Mouse (Mus musculus): Measurements from ENCODE around the gene Tsacc. TPM values are rescaled to one million over a fixed set of nuclear protein-coding genes. Genes with fewer than 3 reads are reported as not detected.

Gene Tsacc
- polyA plus RNA-seq, 1 experiment from 2014 or later, result 16.3 TPM

GRCm38 (mm10) chr3:88235616-88236015 lies 61.2 kb downstream of the Tsacc start:
- Histone ChIP-seq H3K36me3 (no peaks in the 10 kb centered on the region), H3K4me2 (replicated peaks) (no peak overlapping the region), H3K9ac (no peak overlapping the region), H3K4me3 (replicated peaks) (no peak overlapping the region), H3K9me3 (replicated peaks) (no peaks in the 10 kb centered on the region), H3K27ac (replicated peaks) (no peak overlapping the region), H3K27me3 (peaks cover 76% of the 10 kb centered on the region), H3K4me1 (no peaks in the 10 kb centered on the region)
- ATAC-seq (ENCODE audit: insufficient number of reproducible peaks, low FRiP score, low TSS enrichment, low read depth), result no peak
- WGBS, result 35% methylated on average over 2 of the region's 2 CpGs

GRCm38 (mm10) chr3:88235216-88235615 lies 61.6 kb downstream of the Tsacc start:
- no peaks in the 10 kb centered on the region for H3K36me3 ChIP-seq
- H3K4me2 ChIP-seq (replicated peaks), result no peak overlapping the region
- no peak for ATAC-seq (ENCODE audit: insufficient number of reproducible peaks, low FRiP score, low TSS enrichment, low read depth)
- no peak overlapping the region for H3K9ac ChIP-seq
- no peak overlapping the region for H3K4me3 ChIP-seq (replicated peaks)
- no peaks in the 10 kb centered on the region for H3K9me3 ChIP-seq (replicated peaks)
- H3K4me1 ChIP-seq, result no peaks in the 10 kb centered on the region
- H3K27me3 ChIP-seq, result peaks cover 76% of the 10 kb centered on the region
- H3K27ac ChIP-seq (replicated peaks), result no peak overlapping the region
- WGBS, result 5% methylated on average over 3 of the region's 3 CpGs

- no peak overlapping the region for H3K9ac ChIP-seq
- H3K36me3 ChIP-seq, result no peaks in the 10 kb centered on the region
- no peak overlapping the region for H3K4me3 ChIP-seq (replicated peaks)
- H3K4me1 ChIP-seq, result no peaks in the 10 kb centered on the region
- 43% methylated on average over 8 of the region's 8 CpGs for WGBS
- H3K4me2 ChIP-seq (replicated peaks), result no peak overlapping the region
- no peaks in the 10 kb centered on the region for H3K9me3 ChIP-seq (replicated peaks)
- peaks cover 76% of the 10 kb centered on the region for H3K27me3 ChIP-seq
- H3K27ac ChIP-seq (replicated peaks), result no peak overlapping the region
- ATAC-seq (ENCODE audit: insufficient number of reproducible peaks, low FRiP score, low TSS enrichment, low read depth), result no peak
Observed at GRCm38 (mm10) chr3:88234041-88234440, 62.8 kb downstream of the Tsacc start.

GRCm38 (mm10) chr3:88232851-88233649 lies 63.7 kb downstream of the Tsacc start:
- H3K4me1 ChIP-seq, result no peaks in the 10 kb centered on the region

More at GRCm38 (mm10) chr3:88232851-88233649, 63.7 kb downstream of the Tsacc start:
- Histone ChIP-seq H3K4me3 (replicated peaks) (no peak overlapping the region), H3K9me3 (replicated peaks) (no peaks in the 10 kb centered on the region), H3K27me3 (peaks cover 70% of the 10 kb centered on the region), H3K4me2 (replicated peaks) (no peak overlapping the region), H3K9ac (no peak overlapping the region), H3K27ac (replicated peaks) (no peak overlapping the region), H3K36me3 (no peaks in the 10 kb centered on the region)
- ATAC-seq (ENCODE audit: insufficient number of reproducible peaks, low FRiP score, low TSS enrichment, low read depth), result no peak
- WGBS, result 24% methylated on average over 7 of the region's 7 CpGs

Other genes starting within 250 kb of the Tsacc start
- 196 and 197 TPM in 2 replicates for gene Naxe, start 238.5 kb downstream of the Tsacc start, polyA plus RNA-seq (2015; fragmentation: Nextera tagmentation; extraction: Ambion mirVana)
- 0.35 and 0.52 TPM in 2 replicates for gene Ttc24, start 218.7 kb downstream of the Tsacc start, polyA plus RNA-seq (2015; fragmentation: Nextera tagmentation; extraction: Ambion mirVana)
- gene Iqgap3, start 215.0 kb downstream of the Tsacc start, polyA plus RNA-seq (2015; fragmentation: Nextera tagmentation; extraction: Ambion mirVana), result 15.9 and 16.8 TPM in 2 replicates
- gene Mef2d, start 154.6 kb downstream of the Tsacc start, polyA plus RNA-seq (2015; fragmentation: Nextera tagmentation; extraction: Ambion mirVana), result 31.0 and 31.1 TPM in 2 replicates
- gene Rhbg, start 42.3 kb downstream of the Tsacc start, polyA plus RNA-seq (2015; fragmentation: Nextera tagmentation; extraction: Ambion mirVana), result 15.8 and 20.1 TPM in 2 replicates
- gene Gm38392, start 9.8 kb downstream of the Tsacc start, polyA plus RNA-seq (2015; fragmentation: Nextera tagmentation; extraction: Ambion mirVana), result 0.60 and 2.2 TPM in 2 replicates
- gene Cct3, start 117 bp upstream of the Tsacc start, polyA plus RNA-seq (2015; fragmentation: Nextera tagmentation; extraction: Ambion mirVana), result 443 TPM in 2 replicates
- 212 and 214 TPM in 2 replicates for gene Glmp, start 28.0 kb upstream of the Tsacc start, polyA plus RNA-seq (2015; fragmentation: Nextera tagmentation; extraction: Ambion mirVana)
- gene Tmem79, start 39.1 kb upstream of the Tsacc start, polyA plus RNA-seq (2015; fragmentation: Nextera tagmentation; extraction: Ambion mirVana), result 26.0 and 27.1 TPM in 2 replicates
- gene Smg5, start 39.3 kb upstream of the Tsacc start, polyA plus RNA-seq (2015; fragmentation: Nextera tagmentation; extraction: Ambion mirVana), result 41.8 and 48.6 TPM in 2 replicates
- gene Paqr6, start 67.6 kb upstream of the Tsacc start, polyA plus RNA-seq (2015; fragmentation: Nextera tagmentation; extraction: Ambion mirVana), result 8.3 and 10.1 TPM in 2 replicates
- 19.8 and 20.4 TPM in 2 replicates for gene Bglap3, start 75.7 kb upstream of the Tsacc start, polyA plus RNA-seq (2015; fragmentation: Nextera tagmentation; extraction: Ambion mirVana)
- gene Bglap2, start 81.7 kb upstream of the Tsacc start, polyA plus RNA-seq (2015; fragmentation: Nextera tagmentation; extraction: Ambion mirVana), result 13.8 and 15.5 TPM in 2 replicates
- 18.4 and 35.5 TPM in 2 replicates for gene Bglap, start 87.5 kb upstream of the Tsacc start, polyA plus RNA-seq (2015; fragmentation: Nextera tagmentation; extraction: Ambion mirVana)
- gene Pmf1, start 113.3 kb upstream of the Tsacc start, polyA plus RNA-seq (2015; fragmentation: Nextera tagmentation; extraction: Ambion mirVana), result 96.0 and 108 TPM in 2 replicates
- gene Slc25a44, start 128.1 kb upstream of the Tsacc start, polyA plus RNA-seq (2015; fragmentation: Nextera tagmentation; extraction: Ambion mirVana), result 16.3 and 17.9 TPM in 2 replicates
- 18.5 and 21.9 TPM in 2 replicates for gene Sema4a, start 164.2 kb upstream of the Tsacc start, polyA plus RNA-seq (2015; fragmentation: Nextera tagmentation; extraction: Ambion mirVana)
- gene Lmna, start 213.0 kb upstream of the Tsacc start, polyA plus RNA-seq (2015; fragmentation: Nextera tagmentation; extraction: Ambion mirVana), result 625 and 678 TPM in 2 replicates
- 22.5 and 22.8 TPM in 2 replicates for gene Mex3a, start 235.4 kb upstream of the Tsacc start, polyA plus RNA-seq (2015; fragmentation: Nextera tagmentation; extraction: Ambion mirVana)

Data from embryonic facial prominence, embryonic 15.5 days (tissue).